Mouse (Mus musculus): ENCODE results near the gene Olfr201.
"Not testable (repeated sequence)": the region's sequence is repeated elsewhere in the genome, so short reads cannot be mapped to it uniquely, and the experiment has no call there.

Olfr201 gene

DNA sequence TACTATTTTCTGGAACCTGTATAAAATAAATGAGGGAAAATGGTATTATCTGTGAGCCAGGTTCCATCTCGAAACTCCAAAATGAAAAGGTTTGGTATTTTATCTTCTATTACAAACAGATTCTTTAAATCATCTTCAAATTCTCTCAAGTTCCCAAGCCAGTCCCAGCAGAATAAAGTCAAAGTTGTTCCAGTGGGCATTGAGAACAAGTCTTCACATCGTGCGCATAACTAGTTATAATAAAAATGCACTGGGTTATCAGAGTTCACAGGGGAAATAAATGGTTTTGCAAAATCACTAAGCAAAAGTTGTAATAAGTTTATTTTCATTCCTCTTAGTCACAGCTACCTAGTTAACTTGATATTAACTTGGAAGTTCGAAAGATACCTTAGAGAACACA lies at the start of gene Olfr201:
Gene Olfr201, minus strand, starts transcription at position 101 of the 400 bp plus-strand sequence.
- DNase-seq (ENCODE audit: low spot score in 2 of 2) = not testable (repeated sequence)

- DNase-seq (ENCODE audit: low spot score in 2 of 2) = no peak
Measured at GRCm38 (mm10) chr16:59318148-59318547, 45.7 kb upstream of the Olfr201 start, which contains the start of gene Olfr204. Gene Olfr204 (minus strand): TSS chr16:59318248.

- no peak for DNase-seq (ENCODE audit: low spot score in 2 of 2)
Measured at GRCm38 (mm10) chr16:59298581-59298980, 26.1 kb upstream of the Olfr201 start, which contains the start of gene Olfr203. Gene Olfr203 (plus strand): TSS chr16:59298881.

- not testable (repeated sequence) for DNase-seq (ENCODE audit: low spot score in 2 of 2)
Measured at GRCm38 (mm10) chr16:59287576-59287975, 15.1 kb upstream of the Olfr201 start.

DNA sequence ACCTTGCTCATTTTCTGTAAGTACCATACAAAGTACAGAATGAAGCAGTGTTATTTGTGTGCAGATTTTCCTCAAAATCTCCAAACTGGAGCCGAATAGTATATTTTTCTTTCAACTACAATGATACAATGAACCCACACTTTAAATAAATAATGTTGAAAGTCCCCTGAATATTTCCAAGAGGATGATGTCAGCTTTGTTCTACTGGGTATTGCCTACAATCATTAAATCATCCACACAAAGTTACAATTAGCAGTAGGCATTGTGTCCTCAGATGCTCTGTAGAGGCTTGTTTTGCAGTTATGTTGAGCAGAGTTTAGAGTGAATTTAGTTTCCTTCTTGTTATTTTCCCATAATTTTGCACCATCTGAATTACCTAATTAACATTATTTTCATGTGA lies 14.3 kb upstream of the Olfr201 start, which contains the start of gene Olfr202:
Gene Olfr202, minus strand, starts transcription at position 101 of the 400 bp plus-strand sequence.
- no peak for DNase-seq (ENCODE audit: low spot score in 2 of 2)

- no peak for DNase-seq (ENCODE audit: low spot score in 2 of 2)
Measured at GRCm38 (mm10) chr16:59283476-59283875, 11.0 kb upstream of the Olfr201 start.

GRCm38 (mm10) chr16:59280542-59280941 lies 8.1 kb upstream of the Olfr201 start:
- DNase-seq (ENCODE audit: low spot score in 2 of 2) = no peak

GRCm38 (mm10) chr16:59269097-59269496 lies 3.3 kb downstream of the Olfr201 start:
- not testable (repeated sequence) for DNase-seq (ENCODE audit: low spot score in 2 of 2)

DNA sequence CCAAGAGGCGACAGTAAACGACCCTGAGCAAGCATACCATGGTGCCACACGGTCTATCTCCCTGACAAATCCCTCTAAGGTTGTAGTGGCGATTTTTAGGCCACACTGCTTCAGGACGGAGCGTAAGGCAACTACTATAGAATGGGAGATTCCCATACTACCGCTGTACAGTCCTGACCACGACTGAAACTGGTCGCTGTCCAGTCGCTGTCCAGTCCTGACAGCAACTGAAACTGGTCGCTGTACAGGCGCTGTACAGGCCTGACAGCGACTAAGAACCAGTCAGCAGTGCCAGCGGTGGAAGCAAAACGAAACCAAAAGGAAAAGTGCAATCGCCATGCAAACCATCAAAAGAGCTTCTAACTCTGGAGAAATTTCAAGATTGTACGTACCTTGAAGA lies 22.7 kb downstream of the Olfr201 start:
- no peak for DNase-seq (ENCODE audit: low spot score in 2 of 2)

GRCm38 (mm10) chr16:59219667-59220066 lies 52.8 kb downstream of the Olfr201 start, which contains the start of gene Olfr199:
Gene Olfr199 (minus strand): TSS chr16:59219767.
- DNase-seq (ENCODE audit: low spot score in 2 of 2) = not testable (repeated sequence)

DNA sequence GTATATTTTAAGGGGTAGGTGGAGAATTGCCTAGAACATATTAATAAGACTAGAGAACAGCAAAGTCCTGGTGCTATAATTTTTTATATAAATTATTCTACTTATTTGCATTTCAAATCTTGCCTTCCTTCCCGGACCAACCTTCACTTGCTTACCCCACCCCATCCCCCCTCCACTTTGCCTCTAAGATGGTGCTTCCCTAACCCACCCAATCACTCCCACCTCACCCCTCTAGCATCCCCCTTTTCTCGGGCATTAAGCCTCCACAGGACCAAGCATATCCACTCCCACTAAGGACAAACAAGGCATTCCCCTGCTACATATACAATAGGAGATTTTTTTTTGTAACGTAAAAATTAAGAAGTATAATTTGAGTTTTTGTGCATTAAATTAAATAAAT lies 54.6 kb downstream of the Olfr201 start:
- DNase-seq (ENCODE audit: low spot score in 2 of 2) = not testable (repeated sequence)
